Mouse (Mus musculus) layer of hippocampus, postnatal 36 days (tissue): ENCODE results near the gene Lzts3. TPM values are rescaled to one million over a fixed set of nuclear protein-coding genes. Genes with fewer than 3 reads are reported as not detected.

ENCODE experiments used
- total RNA-seq, 2 experiments: library from RNA; stranded (reverse); gene quantifications; 2 replicates each; pipeline ENCODE4 v1.2.3; 2021

Lzts3 gene
- total RNA-seq, 2 experiments from 2014 or later: 172 to 184 TPM

Other genes with a start within 250 kb of the Lzts3 start
- gene Cpxm1, start 245.2 kb downstream of the Lzts3 start, total RNA-seq: 1 to 10 TPM; 6.0 to 8.0 TPM
- not detected for gene Gm28372, start 237.6 kb downstream of the Lzts3 start, total RNA-seq
- not detected for gene 1700020A23Rik, start 237.5 kb downstream of the Lzts3 start, total RNA-seq
- not detected for gene Tmem239, start 236.3 kb downstream of the Lzts3 start, total RNA-seq
- 10 to 100 TPM; 85.2 to 98.0 TPM for gene Vps16, start 218.5 kb downstream of the Lzts3 start, total RNA-seq
- gene Pced1a, start 218.1 kb downstream of the Lzts3 start, total RNA-seq: 10 to 100 TPM; 23.1 to 26.0 TPM
- gene Ptpra, start 192.5 kb downstream of the Lzts3 start, total RNA-seq: 100 to 1,000 TPM; 318 to 339 TPM
- gene Mrps26, start 79.1 kb downstream of the Lzts3 start, total RNA-seq: 10 to 100 TPM; 84.4 to 85.8 TPM
- gene Oxt, start 66.6 kb downstream of the Lzts3 start, total RNA-seq: not detected
- 1 to 10 TPM in 1 of 2 experiments, under 1 TPM in 1; 0.73 to 1.8 TPM for gene Avp, start 60.2 kb downstream of the Lzts3 start, total RNA-seq
- 10 to 100 TPM in 1 of 2 experiments, 1 to 10 TPM in 1; 8.2 to 10.2 TPM for gene Fastkd5, start 12.8 kb downstream of the Lzts3 start, total RNA-seq
- gene Ubox5, start 12.8 kb downstream of the Lzts3 start, total RNA-seq: 10 to 100 TPM in 1 of 2 experiments, 1 to 10 TPM in 1; 9.7 to 10.6 TPM
- 10 to 100 TPM; 83.9 to 84.7 TPM for gene Ddrgk1, start 21.9 kb upstream of the Lzts3 start, total RNA-seq
- 10 to 100 TPM; 34.1 to 39.2 TPM for gene Itpa, start 24.8 kb upstream of the Lzts3 start, total RNA-seq
- under 1 TPM; 0.56 to 0.85 TPM for gene Slc4a11, start 54.7 kb upstream of the Lzts3 start, total RNA-seq